ENCODE assay signal across 8 mouse cellular contexts in genomic region chr1:172311248-172311906, GRCm38 (mm10). TPM values are rescaled to one million over a fixed set of nuclear protein-coding genes. Genes with fewer than 3 reads are reported as not detected.
A peak's percentile ranks its signal among the peaks of the same experiment; 100 is the strongest.
DNase-seq lines count a peak whose midpoint lies in the region; ATAC-seq and TF ChIP-seq lines count a peak whose summit lies in the region.

No protein-coding gene starts in this region.

- H3K27me3 ChIP-seq in liver, embryonic 14.5 days (ENCODE audit: control insufficient read depth, insufficient read depth, low read length) = no peaks in the 10 kb centered on the region

- H3K4me2 ChIP-seq in liver, embryonic 14.5 days (ENCODE audit: low read depth) = peak overlapping the region; percentile 98

- TF ChIP-seq EP300 in liver, embryonic 14.5 days (IDR thresholded peaks at IDR 0.05; ENCODE audit: low read depth) = no peak

- no peak for TF ChIP-seq CTCF in liver, embryonic 14.5 days (IDR thresholded peaks at IDR 0.05; ENCODE audit: low read depth)

- peaks cover 0 to 30% of the 10 kb centered on the region in 2 experiments; a peak in 3 of 4 replicates for H3K4me1 ChIP-seq in liver, embryonic 14.5 days (replicated peaks; ENCODE audit: control insufficient read depth in 2 of 2, insufficient read depth in 2 of 2, low read length in 1 of 2)

- peak overlapping the region; percentile 70 for H3K9ac ChIP-seq in liver, embryonic 14.5 days (replicated peaks)

- no peaks in the 10 kb centered on the region for H3K9me3 ChIP-seq in liver, embryonic 14.5 days (ENCODE audit: control insufficient read depth, low read length)

- peak overlapping the region; percentile 75 for H3K27ac ChIP-seq in liver, embryonic 14.5 days

- 2% methylated on average over 23 of the region's 23 CpGs for WGBS in liver, embryonic 14.5 days (ENCODE audit: insufficient replicate concordance)

- DNase-seq in urinary bladder, adult 18-20 months (ENCODE audit: low spot score in 2 of 2) = peak; percentile 41 to 72
- no peak for DNase-seq in urinary bladder, postnatal 10 days (ENCODE audit: low spot score)
- DNase-seq in cerebellum, adult 9-10 months = peak; percentile 91
- DNase-seq in gastrocnemius, postnatal 25 days = peak; percentile 66
- peak; percentile 47 to 63 (median 54) for DNase-seq in liver, embryonic 14.5 days (ENCODE audit: low read depth in 3 of 3, low spot score in 3 of 3)
- peak; percentile 19 to 28 for DNase-seq in natural killer cell, adult 2 months (ENCODE audit: low spot score in 2 of 2)
- DNase-seq in thymus, postnatal 10 days (ENCODE audit: low spot score in 2 of 2) = peak; percentile 14 to 19

- peak overlapping the region; percentile 66 to 68 for H3K4me3 ChIP-seq in liver, embryonic 14.5 days (ENCODE audit: insufficient read depth in 1 of 2, low read depth in 2 of 2, low read length in 2 of 2)

- H3K36me3 ChIP-seq in liver, embryonic 14.5 days (replicated peaks; ENCODE audit: control insufficient read depth, insufficient read depth, low read depth) = no peaks in the 10 kb centered on the region

- peak; percentile 42 for ATAC-seq in inflammation-experienced regulatory T-cells, adult 6 months
- peak; percentile 32 for ATAC-seq in liver, embryonic 14.5 days (ENCODE audit: insufficient read depth)

RNA-seq across cellular contexts. Expression of gene Atp1a2, which starts 13.5 kb away (rescaled TPM):
- 1,000 to 10,000 TPM; 1,026 to 1,397 TPM for total RNA-seq in gastrocnemius, postnatal 25 days (2021)
- polyA plus RNA-seq in inflammation-experienced regulatory T-cells, adult 6 months (2017; shearing (Covaris generic)) = under 1 TPM in 2 of 3 experiments, not detected in 1; 0.12 to 0.52 TPM
- 0.08 and 0.10 TPM in 2 replicates for polyA plus RNA-seq in liver, embryonic 14.5 days (2012; rRNA removed)
- 0.01 and 0.08 TPM in 2 replicates for polyA plus RNA-seq in liver, embryonic 14.5 days (2014; fragmentation: Nextera tagmentation; extraction: Ambion mirVana)

RNA-seq across cellular contexts. Expression of gene Kcnj9, which starts 17.7 kb away (rescaled TPM):
- total RNA-seq in gastrocnemius, postnatal 25 days (2021) = not detected
- polyA plus RNA-seq in inflammation-experienced regulatory T-cells, adult 6 months (2017; shearing (Covaris generic)) = not detected
- 0.02 and 0.05 TPM in 2 replicates for polyA plus RNA-seq in liver, embryonic 14.5 days (2012; rRNA removed)
- polyA plus RNA-seq in liver, embryonic 14.5 days (2014; fragmentation: Nextera tagmentation; extraction: Ambion mirVana) = not detected in 2 replicates

RNA-seq across cellular contexts. Expression of gene Kcnj10, which starts 29.6 kb away (rescaled TPM):
- total RNA-seq in gastrocnemius, postnatal 25 days (2021) = under 1 TPM; 0.08 to 0.13 TPM
- polyA plus RNA-seq in inflammation-experienced regulatory T-cells, adult 6 months (2017; shearing (Covaris generic)) = under 1 TPM in 1 of 3 experiments, not detected in 2; 0.12 TPM
- polyA plus RNA-seq in liver, embryonic 14.5 days (2012; rRNA removed) = 0.17 and 0.18 TPM in 2 replicates
- 0.04 and 0.08 TPM in 2 replicates for polyA plus RNA-seq in liver, embryonic 14.5 days (2014; fragmentation: Nextera tagmentation; extraction: Ambion mirVana)

RNA-seq across cellular contexts. Expression of gene Igsf8, which starts 49.9 kb away (rescaled TPM):
- total RNA-seq in gastrocnemius, postnatal 25 days (2021) = 10 to 100 TPM in 1 of 2 experiments, 1 to 10 TPM in 1; 9.2 to 10.7 TPM
- polyA plus RNA-seq in inflammation-experienced regulatory T-cells, adult 6 months (2017; shearing (Covaris generic)) = 1 to 10 TPM; 3.8 to 5.4 (median 5.2) TPM
- 12.7 and 15.4 TPM in 2 replicates for polyA plus RNA-seq in liver, embryonic 14.5 days (2012; rRNA removed)
- 11.0 and 11.6 TPM in 2 replicates for polyA plus RNA-seq in liver, embryonic 14.5 days (2014; fragmentation: Nextera tagmentation; extraction: Ambion mirVana)

RNA-seq across cellular contexts. Expression of gene Atp1a4, which starts 53.2 kb away (rescaled TPM):
- total RNA-seq in gastrocnemius, postnatal 25 days (2021) = under 1 TPM; 0.59 to 0.88 TPM
- not detected for polyA plus RNA-seq in inflammation-experienced regulatory T-cells, adult 6 months (2017; shearing (Covaris generic))
- polyA plus RNA-seq in liver, embryonic 14.5 days (2012; rRNA removed) = 0.01 TPM in 1 of 2 replicates, not detected in the other
- polyA plus RNA-seq in liver, embryonic 14.5 days (2014; fragmentation: Nextera tagmentation; extraction: Ambion mirVana) = not detected in 2 replicates
